Mouse (Mus musculus) cerebellum, adult 2 months (tissue): ENCODE measurements at regions not wholly inside any gene's neighbourhood (a gene's known extent, or its start where the extent isn't known, plus 50 kb on each side); places are given as distances from the start of the nearest gene placed in this dataset.
"Not testable (repeated sequence)": the region's sequence is repeated elsewhere in the genome, so short reads cannot be mapped to it uniquely, and the experiment has no call there.

Experiments
- DNase-seq, 2 experiments: peaks; one replicate each; pipeline ENCODE4 v3.0.0; 2021
- H3K27ac ChIP-seq: fragments of 200-500 bp; 2 replicates; pipeline ENCODE4 v1.5.1; 2012; ENCODE audit warnings: low read length, control low read depth, inconsistent platforms; ENCODE audit not compliant: insufficient read depth
- H3K27me3 ChIP-seq: fragments of 200-500 bp; 2 replicates; pipeline ENCODE4 v1.6.1; 2012; ENCODE audit warnings: inconsistent platforms, mild to moderate bottlenecking, low read length, moderate library complexity; ENCODE audit not compliant: control insufficient read depth, insufficient read depth
- H3K4me1 ChIP-seq: fragments of 200-500 bp; 2 replicates; pipeline ENCODE4 v1.6.1; 2011; ENCODE audit warnings: low read length; ENCODE audit not compliant: control insufficient read depth, insufficient read depth
- H3K4me3 ChIP-seq: fragments of 200-500 bp; replicated peaks from 2 replicates; pipeline ENCODE3; 2011; ENCODE audit warnings: mild to moderate bottlenecking, low read depth, low read length, control low read depth; ENCODE audit not compliant: insufficient read depth
- CTCF ChIP-seq: fragments of 200-500 bp; IDR thresholded peaks from 2 replicates; pipeline ENCODE4 v1.5.1; 2011; ENCODE audit warnings: low read depth, mild to moderate bottlenecking, control low read depth, low read length, moderate library complexity, borderline replicate concordance; ENCODE audit not compliant: insufficient read depth
- POLR2A ChIP-seq: fragments of 200-500 bp; IDR thresholded peaks from 2 replicates; pipeline ENCODE4 v1.6.1; 2011; ENCODE audit warnings: low read length, control low read depth, borderline replicate concordance; ENCODE audit not compliant: insufficient read depth
- WGBS: fragments of 180-500 bp; shearing (Covaris S2); methylation state at CpG from one replicate; pipeline ENCODE4 v1.1.7; 2018; 5-methylcytosine and 5-hydroxymethylcytosine counted together

DNA sequence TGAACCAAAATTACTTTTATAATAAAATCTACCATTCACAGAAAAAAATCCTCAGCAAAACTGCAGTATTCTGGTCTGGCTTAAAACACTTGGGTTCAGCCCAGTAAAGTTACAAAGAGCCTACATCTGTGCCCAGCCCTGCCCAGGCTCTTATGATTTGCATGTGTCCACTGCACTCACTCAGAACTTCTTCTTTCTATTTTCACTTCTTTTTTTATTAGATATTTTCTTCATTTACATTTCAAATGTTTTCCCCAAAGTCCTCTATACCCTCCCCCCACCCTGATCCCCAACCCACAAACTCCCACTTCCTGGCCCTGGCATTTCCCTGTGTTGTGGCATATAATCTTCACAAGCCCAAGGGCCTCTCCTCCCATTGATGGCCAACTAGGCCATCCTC lies 1442.4 kb upstream of the Tacstd2 start:
- TF ChIP-seq POLR2A (no peak), CTCF (no peak)
- no peak overlapping the region for H3K27ac ChIP-seq
- H3K27me3 ChIP-seq, result no peaks in the 10 kb centered on the region
- H3K4me1 ChIP-seq, result no peaks in the 10 kb centered on the region
- no peak for DNase-seq
- H3K4me3 ChIP-seq, result no peak overlapping the region

DNA sequence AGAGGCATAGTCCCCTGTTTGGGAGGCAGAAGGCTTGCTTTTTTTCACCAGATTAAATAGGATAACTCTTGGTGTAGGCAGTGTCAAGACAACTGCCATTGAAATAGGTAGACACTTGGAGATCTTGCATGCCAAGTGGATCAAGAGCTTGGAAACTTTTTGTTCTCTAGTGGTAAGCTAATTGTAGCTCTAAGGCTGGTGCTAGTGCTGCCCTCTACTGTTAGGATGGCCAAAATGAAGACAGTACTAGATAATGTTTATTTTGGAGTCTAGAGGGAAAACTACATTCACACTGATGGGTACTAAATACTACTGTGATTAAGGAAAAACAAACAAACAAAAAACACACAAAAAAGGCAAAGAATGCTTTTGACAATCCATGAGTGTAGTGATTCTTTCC lies 1428.4 kb upstream of the Tacstd2 start:
- DNase-seq, result no peak
- H3K4me3 ChIP-seq, result no peak overlapping the region
- no peaks in the 10 kb centered on the region for H3K27me3 ChIP-seq
- no peaks in the 10 kb centered on the region for H3K4me1 ChIP-seq
- no peak overlapping the region for H3K27ac ChIP-seq
- no peak for TF ChIP-seq POLR2A
- no peak for TF ChIP-seq CTCF

DNA sequence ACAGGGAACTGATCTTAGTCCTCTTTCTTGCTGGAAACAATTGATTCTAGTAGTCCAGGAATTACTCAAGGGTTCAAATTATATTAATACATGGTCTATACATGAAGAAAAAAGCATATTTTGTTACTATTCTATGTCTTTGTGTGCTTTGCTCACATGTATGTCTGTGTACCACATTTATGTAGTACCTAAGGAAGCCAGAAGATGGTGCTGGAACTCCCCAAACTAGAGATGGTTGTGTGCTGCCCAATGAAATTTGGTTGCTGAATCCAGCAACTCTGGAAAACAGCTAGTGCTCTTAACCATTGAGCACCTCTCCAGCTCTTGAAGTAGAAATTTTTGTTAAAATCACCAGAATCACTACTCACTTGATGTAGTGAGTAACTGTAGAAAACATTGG lies 1402.5 kb upstream of the Tacstd2 start:
- not testable (repeated sequence) for H3K27me3 ChIP-seq, H3K4me3 ChIP-seq, DNase-seq, H3K27ac ChIP-seq, H3K4me1 ChIP-seq

DNA sequence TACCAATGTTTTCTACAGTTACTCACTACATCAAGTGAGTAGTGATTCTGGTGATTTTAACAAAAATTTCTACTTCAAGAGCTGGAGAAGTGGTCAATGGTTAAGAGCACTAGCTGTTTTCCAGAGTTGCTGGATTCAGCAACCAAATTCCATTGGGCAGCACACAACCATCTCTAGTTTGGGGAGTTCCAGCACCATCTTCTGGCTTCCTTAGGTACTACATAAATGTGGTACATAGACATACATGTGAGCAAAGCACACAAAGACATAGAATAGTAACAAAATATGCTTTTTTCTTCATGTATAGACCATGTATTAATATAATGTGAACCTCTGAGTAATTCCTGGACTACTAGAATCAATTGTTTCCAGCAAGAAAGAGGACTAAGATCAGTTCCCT lies 1396.3 kb upstream of the Tacstd2 start:
- H3K4me3 ChIP-seq, DNase-seq, H3K4me1 ChIP-seq, H3K27ac ChIP-seq, H3K27me3 ChIP-seq: not testable (repeated sequence)

DNA sequence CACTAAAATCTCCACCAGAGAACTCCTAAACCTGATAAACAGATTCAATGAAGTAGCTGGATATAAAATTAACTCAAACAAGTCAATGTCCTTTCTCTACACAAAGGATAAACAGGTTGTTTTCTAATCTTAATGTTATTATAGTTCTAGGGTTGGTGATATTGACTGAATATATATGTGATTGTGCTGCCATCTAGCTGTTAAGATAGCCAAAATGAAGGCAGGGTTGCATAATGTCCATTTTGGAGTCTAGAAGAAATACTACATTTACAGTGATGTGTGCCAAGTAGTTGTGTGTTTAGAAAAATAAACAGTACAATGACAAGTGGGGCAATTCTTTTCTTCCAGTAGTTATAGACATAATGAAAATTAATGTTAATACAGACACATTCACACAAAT lies 1379.9 kb upstream of the Tacstd2 start:
- no peak for DNase-seq
- Histone ChIP-seq H3K27ac (no peak overlapping the region), H3K27me3 (no peaks in the 10 kb centered on the region), H3K4me3 (no peak overlapping the region), H3K4me1 (no peaks in the 10 kb centered on the region)
- no peak for TF ChIP-seq CTCF
- TF ChIP-seq POLR2A, result no peak

DNA sequence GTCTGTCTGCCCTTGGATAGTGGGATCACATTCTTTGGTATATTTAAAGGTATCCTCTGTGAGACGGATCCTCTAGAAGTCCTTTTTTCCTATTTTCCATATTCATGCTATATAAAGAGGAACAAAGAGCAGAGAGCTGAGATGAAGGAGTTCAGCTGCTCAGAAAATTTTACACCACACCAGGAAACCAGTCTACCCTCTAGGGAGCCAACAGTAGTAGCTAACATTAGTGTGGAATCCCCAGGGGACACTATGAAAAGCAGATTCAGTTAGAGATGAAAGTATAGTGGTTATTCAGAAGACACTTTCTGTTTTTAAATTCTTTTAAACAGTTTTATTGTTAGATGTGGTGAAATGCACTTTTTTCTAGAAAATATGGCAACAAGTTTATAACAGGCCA lies 1348.5 kb upstream of the Tacstd2 start:
- Histone ChIP-seq H3K4me3 (no peak overlapping the region), H3K27ac (no peak overlapping the region), H3K27me3 (no peaks in the 10 kb centered on the region), H3K4me1 (no peaks in the 10 kb centered on the region)
- TF ChIP-seq CTCF (no peak), POLR2A (no peak)
- 74% methylated on average over 1 of the region's 1 CpGs for WGBS
- DNase-seq, result no peak

DNA sequence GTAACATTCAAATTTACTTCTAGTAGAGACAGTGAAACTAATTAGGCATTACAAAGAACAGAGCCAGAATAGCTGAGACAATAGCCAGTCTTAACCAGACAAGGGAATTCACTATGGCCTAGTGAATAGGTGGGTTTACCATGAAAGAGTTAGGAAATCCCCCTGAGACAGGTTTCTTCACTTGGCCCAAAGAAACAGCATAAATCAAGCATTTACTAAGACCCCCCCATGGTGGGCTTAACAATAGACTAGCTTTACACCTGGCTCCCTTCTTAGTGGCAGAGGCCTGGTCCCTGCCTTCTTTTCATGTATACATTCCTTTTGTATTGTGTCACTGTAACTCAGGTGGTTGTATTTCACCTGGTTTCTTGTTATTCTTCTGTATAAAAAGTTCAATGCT lies 1317.2 kb upstream of the Tacstd2 start:
- DNase-seq, H3K4me1 ChIP-seq, H3K27ac ChIP-seq, H3K4me3 ChIP-seq, H3K27me3 ChIP-seq: not testable (repeated sequence)

DNA sequence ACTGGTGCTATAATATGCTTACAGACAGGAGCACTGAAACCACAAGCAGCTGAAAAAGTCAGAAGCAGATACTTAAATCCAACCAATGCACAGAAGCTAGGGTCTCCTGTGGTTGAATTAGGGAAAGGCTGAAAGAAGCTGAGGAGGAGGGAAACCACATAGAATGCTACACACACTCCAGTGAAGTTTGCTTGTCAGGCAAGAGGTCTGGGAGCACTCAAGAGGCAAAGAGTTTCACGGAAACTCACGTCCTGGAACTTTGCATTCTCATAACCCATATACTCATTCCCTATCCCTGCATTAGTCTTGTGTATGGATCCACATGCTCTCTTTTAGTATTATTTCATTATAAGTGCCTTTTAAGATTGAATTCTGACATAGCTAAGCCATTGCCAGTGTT lies 1316.7 kb upstream of the Tacstd2 start:
- Histone ChIP-seq H3K4me3 (no peak overlapping the region), H3K27ac (no peak overlapping the region), H3K4me1 (no peaks in the 10 kb centered on the region), H3K27me3 (no peaks in the 10 kb centered on the region)
- no peak for DNase-seq
- TF ChIP-seq POLR2A, result no peak
- no peak for TF ChIP-seq CTCF
- 89% methylated on average over 2 of the region's 2 CpGs for WGBS

DNA sequence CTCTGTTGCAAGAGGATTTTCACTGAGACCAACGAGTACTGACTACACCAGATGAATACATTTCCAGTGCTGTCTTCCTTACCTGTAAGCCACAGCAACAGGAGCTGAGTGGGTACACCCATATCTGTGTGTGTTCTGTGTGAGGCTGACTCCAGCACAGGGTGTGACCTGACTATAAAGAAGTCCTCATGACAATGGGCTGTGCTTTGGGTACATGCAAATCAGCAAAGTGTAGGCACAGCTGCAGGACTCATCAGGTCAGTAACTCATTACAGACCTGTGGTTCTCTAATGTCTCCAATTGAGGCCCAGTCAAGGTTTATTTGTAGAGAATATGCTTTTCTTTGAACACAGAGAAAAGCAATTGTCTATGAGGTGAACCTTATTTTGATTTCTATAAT lies 1299.6 kb upstream of the Tacstd2 start:
- Histone ChIP-seq H3K4me3 (no peak overlapping the region), H3K27me3 (no peaks in the 10 kb centered on the region), H3K27ac (no peak overlapping the region), H3K4me1 (no peaks in the 10 kb centered on the region)
- DNase-seq, result no peak
- 52% methylated on average over 1 of the region's 1 CpGs for WGBS
- TF ChIP-seq POLR2A (no peak), CTCF (no peak)

DNA sequence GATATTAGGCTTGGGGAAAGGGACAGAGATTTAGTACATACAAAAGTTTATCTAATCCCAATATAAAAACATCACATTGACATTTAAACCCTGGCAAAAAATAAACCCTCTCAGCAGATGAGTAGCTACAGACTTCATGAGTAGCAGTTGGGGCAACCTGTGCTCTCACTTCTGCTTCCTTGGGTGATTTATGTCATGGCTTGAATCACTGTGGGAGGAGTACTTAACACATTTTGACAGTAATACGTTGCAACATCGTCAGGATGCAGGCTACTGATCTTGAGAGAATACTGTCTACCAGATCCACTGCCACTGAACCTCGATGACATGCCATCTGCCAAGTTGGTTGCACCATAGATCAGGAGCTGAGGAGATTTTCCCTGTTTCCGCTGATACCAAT lies 1299.0 kb upstream of the Tacstd2 start:
- H3K4me1 ChIP-seq, result no peaks in the 10 kb centered on the region

DNA sequence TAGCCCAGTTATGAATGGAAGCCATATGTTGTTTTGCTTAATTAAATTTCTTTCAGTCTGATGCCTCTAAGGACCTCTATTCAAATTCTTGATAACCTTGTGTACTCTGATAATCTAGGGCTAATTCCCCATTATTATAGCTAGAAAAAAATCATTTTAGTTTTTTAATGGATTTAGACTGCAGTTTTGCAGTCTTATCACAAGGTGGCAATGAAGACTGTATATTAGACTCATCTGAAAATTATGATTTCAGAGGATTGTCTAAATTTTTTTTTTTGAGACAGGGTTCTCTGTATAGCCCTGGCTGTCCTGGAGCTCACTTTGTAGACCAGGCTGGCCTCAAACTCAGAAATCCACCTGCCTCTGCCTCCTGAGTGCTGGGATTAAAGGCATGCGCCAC lies 1292.9 kb upstream of the Tacstd2 start:
- 97% methylated on average over 1 of the region's 1 CpGs for WGBS
- H3K27me3 ChIP-seq, H3K4me3 ChIP-seq: not testable (repeated sequence)

More for the DNA sequence above, 1299.0 kb upstream of the Tacstd2 start:
- 61% methylated on average over 4 of the region's 4 CpGs for WGBS
- DNase-seq, result no peak
- no peak overlapping the region for H3K4me3 ChIP-seq
- H3K27ac ChIP-seq, result no peak overlapping the region
- H3K27me3 ChIP-seq, result no peaks in the 10 kb centered on the region
- no peak for TF ChIP-seq CTCF

More for the DNA sequence above, 1292.9 kb upstream of the Tacstd2 start:
- not testable (repeated sequence) for H3K4me1 ChIP-seq, DNase-seq, H3K27ac ChIP-seq
